ENCODE assay signal across 7 mouse cellular contexts in the genomic region with DNA sequence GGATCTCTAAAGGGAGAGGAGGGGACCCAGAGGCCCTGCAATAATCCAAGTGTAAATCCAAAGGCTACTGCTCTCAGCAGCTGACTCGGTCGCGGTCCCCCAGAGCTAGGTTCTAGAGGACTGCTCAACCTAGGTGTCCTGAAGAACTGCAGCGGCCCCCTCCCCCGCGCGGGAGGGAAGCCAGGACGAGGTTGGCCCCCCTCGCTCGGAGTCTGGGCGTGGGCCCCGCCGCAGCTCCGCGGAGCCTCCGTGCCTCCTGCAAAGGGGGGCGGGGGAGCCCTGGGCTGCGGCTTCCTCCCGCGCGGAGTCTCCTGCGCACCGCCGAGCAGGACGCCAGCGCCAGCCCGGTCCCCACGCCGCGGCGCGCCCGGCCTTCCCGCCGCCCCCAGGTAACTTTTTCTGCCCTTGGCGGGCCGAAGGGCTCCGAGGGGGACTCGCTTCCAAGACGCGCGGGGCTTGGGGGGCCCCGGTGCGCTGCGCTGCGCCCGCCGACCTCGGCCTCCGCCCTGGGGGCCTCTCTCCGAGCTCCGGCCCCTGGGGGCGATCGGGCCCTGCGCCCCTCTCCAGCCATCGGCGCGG.
DNase-seq lines count a peak whose midpoint lies in the region; ATAC-seq and TF ChIP-seq lines count a peak whose summit lies in the region.

No protein-coding gene starts in this region.

- H3K4me2 ChIP-seq in forebrain, postnatal 0 days (ENCODE audit: low read depth) = peak overlapping the region; percentile 80
- peak overlapping the region; percentile 75 for H3K4me2 ChIP-seq in stomach, embryonic 14.5 days (replicated peaks; ENCODE audit: low read depth, low read length)

- TF ChIP-seq CTCF in forebrain, postnatal 0 days (IDR thresholded peaks at IDR 0.05; ENCODE audit: low read depth) = no peak

- no peaks in the 10 kb centered on the region for H3K36me3 ChIP-seq in forebrain, postnatal 0 days (ENCODE audit: insufficient read depth)
- H3K36me3 ChIP-seq in hindbrain, embryonic 10.5 days = no peaks in the 10 kb centered on the region
- no peaks in the 10 kb centered on the region for H3K36me3 ChIP-seq in stomach, embryonic 14.5 days (ENCODE audit: control insufficient read depth, insufficient read depth, low read length)

- H3K9ac ChIP-seq in forebrain, postnatal 0 days = peak overlapping the region; percentile 85
- H3K9ac ChIP-seq in stomach, embryonic 14.5 days (replicated peaks; ENCODE audit: low read depth, low read length) = peak overlapping the region; percentile 88

- ATAC-seq in forebrain, postnatal 0 days = peak; percentile 84
- peak; percentile 63 for ATAC-seq in megakaryocyte progenitor cell, adult 5-6 weeks (replicated peaks; ENCODE audit: poor library complexity)
- peak; percentile 91 for ATAC-seq in stomach, embryonic 14.5 days (ENCODE audit: insufficient number of reproducible peaks, insufficient read depth, low FRiP score, low read depth)

- H3K27ac ChIP-seq in forebrain, postnatal 0 days (ENCODE audit: low read depth, low read length) = peak overlapping the region; percentile 74
- peak overlapping the region; percentile 94 for H3K27ac ChIP-seq in hindbrain, embryonic 10.5 days
- peak overlapping the region; percentile 55; the same call in 1 of the 2 replicates for H3K27ac ChIP-seq in stomach, embryonic 14.5 days (ENCODE audit: low read length)

- H3K4me3 ChIP-seq in forebrain, postnatal 0 days (ENCODE audit: low read depth, low read length) = peak overlapping the region; percentile 57
- H3K4me3 ChIP-seq in hindbrain, embryonic 10.5 days = peak overlapping the region; percentile 92
- peak overlapping the region; percentile 88 for H3K4me3 ChIP-seq in stomach, embryonic 14.5 days (ENCODE audit: low read depth, low read length)

- peak; percentile 36 for DNase-seq in WW6 (ENCODE audit: low read depth, low spot score)
- peak; percentile 73 to 79 for DNase-seq in cerebellum, adult 18-20 months
- DNase-seq in forebrain, postnatal 0 days = peak; percentile 77
- peak; percentile 62 for DNase-seq in hindbrain, embryonic 10.5 days (ENCODE audit: low spot score)
- peak; percentile 50 to 71 for DNase-seq in left cerebral cortex, postnatal 14 days (ENCODE audit: low spot score in 2 of 2)

- intact Hi-C loops in left cerebral cortex, postnatal 14 days (cut with DNase I) = no loop called here

- no peaks in the 10 kb centered on the region for H3K9me3 ChIP-seq in forebrain, postnatal 0 days (ENCODE audit: low read length)
- no peaks in the 10 kb centered on the region for H3K9me3 ChIP-seq in hindbrain, embryonic 10.5 days
- no peaks in the 10 kb centered on the region for H3K9me3 ChIP-seq in stomach, embryonic 14.5 days (ENCODE audit: control insufficient read depth, low read depth, low read length)

- no peaks in the 10 kb centered on the region for H3K4me1 ChIP-seq in forebrain, postnatal 0 days (ENCODE audit: insufficient read depth)
- H3K4me1 ChIP-seq in hindbrain, embryonic 10.5 days (replicated peaks) = peaks cover 21% of the 10 kb centered on the region
- H3K4me1 ChIP-seq in stomach, embryonic 14.5 days (ENCODE audit: control insufficient read depth, insufficient read depth, low read length) = no peaks in the 10 kb centered on the region

- 4% methylated on average over 46 of the region's 58 CpGs for WGBS in forebrain, postnatal 0 days
- WGBS in hindbrain, embryonic 10.5 days = under 1% methylated on average over 58 of the region's 58 CpGs
- WGBS in stomach, embryonic 14.5 days = under 1% methylated on average over 54 of the region's 58 CpGs

- no peaks in the 10 kb centered on the region for H3K27me3 ChIP-seq in forebrain, postnatal 0 days (ENCODE audit: insufficient read depth, low read length)
- H3K27me3 ChIP-seq in hindbrain, embryonic 10.5 days (ENCODE audit: insufficient read depth, poor library complexity, severe bottlenecking) = peaks cover 40% of the 10 kb centered on the region
- no peaks in the 10 kb centered on the region for H3K27me3 ChIP-seq in stomach, embryonic 14.5 days (ENCODE audit: control insufficient read depth, insufficient read depth, low read length)

Comparison
In these comparisons a context has a peak if more than half of its experiments do, and no peak if none do; other contexts are left out.
1. Peak in every context shown above with its lines: DNase-seq, ATAC-seq, H3K4me3 ChIP-seq and H3K27ac ChIP-seq.